Mouse (Mus musculus) forebrain, embryonic 11.5 days (tissue): ENCODE data around the gene Capns2. TPM values are rescaled to one million over a fixed set of nuclear protein-coding genes. Genes with fewer than 3 reads are reported as not detected.
"Not testable (repeated sequence)": the region's sequence is repeated elsewhere in the genome, so short reads cannot be mapped to it uniquely, and the experiment has no call there.

Experiments
- ATAC-seq: fragments of 200-750 bp; cut with Nextera tagmentation; replicated peaks from 2 replicates; pipeline ENCODE4 v1.8.0; 2017; ENCODE audit warnings: moderate TSS enrichment; ENCODE audit not compliant: low FRiP score
- DNase-seq: peaks from one replicate; pipeline ENCODE4 v3.0.0-alpha.2; 2017; ENCODE audit warnings: low spot score
- H3K27ac ChIP-seq: fragments of 300-500 bp; sonication (generic); 2 replicates; pipeline ENCODE4 v1.5.1; 2014; ENCODE audit warnings: low read depth, low read length
- H3K27me3 ChIP-seq: fragments of 300-500 bp; sonication (generic); 2 replicates; pipeline ENCODE4 v1.6.1; 2014; ENCODE audit warnings: mild to moderate bottlenecking, low read length, mixed read lengths; ENCODE audit not compliant: control insufficient read depth, insufficient read depth
- H3K36me3 ChIP-seq: fragments of 300-500 bp; sonication (generic); 2 replicates; pipeline ENCODE4 v1.6.1; 2014; ENCODE audit warnings: mild to moderate bottlenecking, low read length, moderate library complexity, mixed read lengths; ENCODE audit not compliant: control insufficient read depth, insufficient read depth
- H3K4me1 ChIP-seq: fragments of 300-500 bp; sonication (generic); replicated peaks from 2 replicates; pipeline ENCODE4 v1.6.1; 2014; ENCODE audit warnings: low read length, mixed read lengths; ENCODE audit not compliant: control insufficient read depth, insufficient read depth
- H3K4me2 ChIP-seq: fragments of 300-500 bp; sonication (generic); 2 replicates; pipeline ENCODE4 v1.6.1; 2014; ENCODE audit warnings: low read depth, mild to moderate bottlenecking, low read length, moderate library complexity, mixed read lengths; ENCODE audit not compliant: severe bottlenecking
- H3K4me3 ChIP-seq: fragments of 300-500 bp; sonication (generic); 2 replicates; pipeline ENCODE4 v1.5.1; 2014; ENCODE audit warnings: low read depth, low read length
- H3K9ac ChIP-seq: fragments of 300-500 bp; sonication (generic); 2 replicates; pipeline ENCODE4 v1.6.1; 2014; ENCODE audit warnings: low read length
- H3K9me3 ChIP-seq: fragments of 300-500 bp; sonication (generic); 2 replicates; pipeline ENCODE4 v1.6.1; 2016; ENCODE audit warnings: low read length, mixed read lengths; ENCODE audit not compliant: control insufficient read depth
- WGBS: fragments of 180-500 bp; shearing (Covaris S2); extraction: QIAGEN DNeasy Blood & Tissue Kit; methylation state at CpG from one replicate; pipeline ENCODE4 v1.1.7; 2014; 5-methylcytosine and 5-hydroxymethylcytosine counted together
- polyA plus RNA-seq: library from polyadenylated mRNA; unstranded; fragments of >200 nt; fragmentation: Nextera tagmentation; extraction: Ambion mirVana; gene quantifications from 2 replicates; pipeline ENCODE4 v1.2.1, GENCODE M21; 2014

The Capns2 gene
- polyA plus RNA-seq, 1 experiment from 2014 or later: not detected

- no peak overlapping the region for H3K4me3 ChIP-seq
- H3K9ac ChIP-seq: no peak overlapping the region
- H3K9me3 ChIP-seq: no peaks in the 10 kb centered on the region
- 70% methylated on average over 10 of the region's 10 CpGs for WGBS
- no peaks in the 10 kb centered on the region for H3K36me3 ChIP-seq
- ATAC-seq: no peak
- no peaks in the 10 kb centered on the region for H3K27me3 ChIP-seq
- H3K4me2 ChIP-seq: no peak overlapping the region
- H3K4me1 ChIP-seq: no peaks in the 10 kb centered on the region
- no peak for DNase-seq
- no peak overlapping the region for H3K27ac ChIP-seq
These were observed 29.0 kb upstream of the Capns2 start for GRCm38 (mm10) chr8:92872063-92872759.

- Histone ChIP-seq H3K27me3 (no peaks in the 10 kb centered on the region), H3K4me3 (no peak overlapping the region), H3K9me3 (no peaks in the 10 kb centered on the region), H3K36me3 (no peaks in the 10 kb centered on the region), H3K4me1 (no peaks in the 10 kb centered on the region), H3K4me2 (no peak overlapping the region), H3K27ac (no peak overlapping the region), H3K9ac (no peak overlapping the region)
- DNase-seq: no peak
- WGBS: 53% methylated on average over 10 of the region's 10 CpGs
- ATAC-seq: no peak
These were observed 25.4 kb upstream of the Capns2 start for GRCm38 (mm10) chr8:92875795-92876194.

GRCm38 (mm10) chr8:92881247-92881646 lies 20.0 kb upstream of the Capns2 start:
- H3K9me3 ChIP-seq: no peaks in the 10 kb centered on the region
- no peak for ATAC-seq
- no peak overlapping the region for H3K9ac ChIP-seq
- H3K27ac ChIP-seq: no peak overlapping the region
- WGBS: 78% methylated on average over 4 of the region's 4 CpGs
- no peak for DNase-seq
- no peaks in the 10 kb centered on the region for H3K27me3 ChIP-seq
- no peak overlapping the region for H3K4me3 ChIP-seq
- H3K4me1 ChIP-seq: no peaks in the 10 kb centered on the region
- no peak overlapping the region for H3K4me2 ChIP-seq
- no peaks in the 10 kb centered on the region for H3K36me3 ChIP-seq

GRCm38 (mm10) chr8:92883771-92884170 lies 17.4 kb upstream of the Capns2 start:
- no peak overlapping the region for H3K27ac ChIP-seq
- no peak overlapping the region for H3K4me3 ChIP-seq
- no peaks in the 10 kb centered on the region for H3K36me3 ChIP-seq
- no peak overlapping the region for H3K9ac ChIP-seq
- 80% methylated on average over 2 of the region's 2 CpGs for WGBS
- ATAC-seq (no peak), DNase-seq (no peak)
- H3K27me3 ChIP-seq: no peaks in the 10 kb centered on the region
- no peak overlapping the region for H3K4me2 ChIP-seq
- no peaks in the 10 kb centered on the region for H3K9me3 ChIP-seq
- no peaks in the 10 kb centered on the region for H3K4me1 ChIP-seq

- H3K27ac ChIP-seq, H3K9me3 ChIP-seq, ATAC-seq, H3K4me1 ChIP-seq, H3K36me3 ChIP-seq, DNase-seq, H3K27me3 ChIP-seq, H3K9ac ChIP-seq, H3K4me2 ChIP-seq, H3K4me3 ChIP-seq: not testable (repeated sequence)
- WGBS: 96% methylated on average over 3 of the region's 3 CpGs
These were observed 9.0 kb upstream of the Capns2 start for GRCm38 (mm10) chr8:92892216-92892615.

- no peak for ATAC-seq
- no peaks in the 10 kb centered on the region for H3K36me3 ChIP-seq
- H3K4me1 ChIP-seq: no peaks in the 10 kb centered on the region
- H3K4me2 ChIP-seq: no peak overlapping the region
- no peaks in the 10 kb centered on the region for H3K9me3 ChIP-seq
- no peak for DNase-seq
- H3K27ac ChIP-seq: no peak overlapping the region
- H3K27me3 ChIP-seq: no peaks in the 10 kb centered on the region
- 84% methylated on average over 2 of the region's 2 CpGs for WGBS
- no peak overlapping the region for H3K9ac ChIP-seq
- H3K4me3 ChIP-seq: no peak overlapping the region
These were observed 7.3 kb upstream of the Capns2 start for GRCm38 (mm10) chr8:92893870-92894269.

GRCm38 (mm10) chr8:92895053-92895452 lies 6.2 kb upstream of the Capns2 start:
- WGBS: 88% methylated on average over 7 of the region's 7 CpGs
- H3K27me3 ChIP-seq: no peaks in the 10 kb centered on the region
- H3K4me1 ChIP-seq: no peaks in the 10 kb centered on the region
- H3K27ac ChIP-seq: no peak overlapping the region
- no peak for ATAC-seq
- no peaks in the 10 kb centered on the region for H3K36me3 ChIP-seq
- no peaks in the 10 kb centered on the region for H3K9me3 ChIP-seq
- H3K4me2 ChIP-seq: no peak overlapping the region
- H3K4me3 ChIP-seq: no peak overlapping the region
- DNase-seq: no peak
- no peak overlapping the region for H3K9ac ChIP-seq

- H3K9me3 ChIP-seq: no peaks in the 10 kb centered on the region
- H3K27me3 ChIP-seq: no peaks in the 10 kb centered on the region
- no peak overlapping the region for H3K27ac ChIP-seq
- no peaks in the 10 kb centered on the region for H3K4me1 ChIP-seq
- no peak overlapping the region for H3K4me3 ChIP-seq
- no peak for ATAC-seq
- no peak for DNase-seq
- 71% methylated on average over 1 of the region's 1 CpGs for WGBS
- H3K4me2 ChIP-seq: no peak overlapping the region
- H3K36me3 ChIP-seq: no peaks in the 10 kb centered on the region
- no peak overlapping the region for H3K9ac ChIP-seq
These were observed 5.2 kb upstream of the Capns2 start for GRCm38 (mm10) chr8:92896056-92896455.

- no peak overlapping the region for H3K4me3 ChIP-seq
- DNase-seq (no peak), ATAC-seq (no peak)
- H3K9me3 ChIP-seq: no peaks in the 10 kb centered on the region
- H3K4me2 ChIP-seq: no peak overlapping the region
- no peak overlapping the region for H3K9ac ChIP-seq
- no peak overlapping the region for H3K27ac ChIP-seq
- H3K27me3 ChIP-seq: no peaks in the 10 kb centered on the region
- H3K36me3 ChIP-seq: no peaks in the 10 kb centered on the region
- WGBS: 86% methylated on average over 5 of the region's 5 CpGs
- no peaks in the 10 kb centered on the region for H3K4me1 ChIP-seq
These were observed 4.6 kb upstream of the Capns2 start for GRCm38 (mm10) chr8:92896611-92897010.
